Mouse (Mus musculus) B cell, adult 67 days (primary cell): ENCODE results near the gene Wdr24. TPM values are rescaled to one million over a fixed set of nuclear protein-coding genes. Genes with fewer than 3 reads are reported as not detected.

Experiments
- total RNA-seq, 2 experiments: library from RNA; stranded (reverse); gene quantifications; 4 replicates each; pipeline ENCODE4 v1.2.4; 2023

The Wdr24 gene
- 10 to 100 TPM; 18.9 TPM for total RNA-seq

GRCm38 (mm10) chr17:25823452-25823851 is at the start of gene Wdr24:
Wdr24 (plus strand) TSS chr17:25823627.

GRCm38 (mm10) chr17:25785281-25785745 is 38.1 kb upstream of the Wdr24 start, which contains the start of gene Haghl:
Haghl (minus strand) TSS chr17:25785673.

GRCm38 (mm10) chr17:25786280-25786679 is 37.1 kb upstream of the Wdr24 start, which contains the start of gene Ccdc78:
Ccdc78 (plus strand) TSS chr17:25786580.

GRCm38 (mm10) chr17:25792615-25793014 is 30.8 kb upstream of the Wdr24 start, which contains the start of gene Fam173a:
Fam173a (minus strand) TSS chr17:25792901.

GRCm38 (mm10) chr17:25795609-25796092 is 27.8 kb upstream of the Wdr24 start, which contains the start of gene AC134908.4:
AC134908.4 (minus strand) TSS chr17:25795659.

GRCm38 (mm10) chr17:25796951-25797369 is 26.5 kb upstream of the Wdr24 start, which contains the start of gene Metrn:
Metrn (minus strand) TSS chr17:25797136.

GRCm38 (mm10) chr17:25808789-25809605 is 14.4 kb upstream of the Wdr24 start, which contains the start of gene Fbxl16:
Fbxl16 (plus strand) TSS chr17:25809085.

GRCm38 (mm10) chr17:25828712-25829557 is 5.5 kb downstream of the Wdr24 start, which contains the start of gene Jmjd8:
Jmjd8 (plus strand) TSS chr17:25828867.

GRCm38 (mm10) chr17:25833291-25833663 is 9.8 kb downstream of the Wdr24 start, which contains the start of gene Stub1:
Stub1 (minus strand) TSS chr17:25833404.

GRCm38 (mm10) chr17:25837076-25837410 is 13.6 kb downstream of the Wdr24 start, which contains the start of gene Rhbdl1:
Rhbdl1 (minus strand) TSS chr17:25837295.

GRCm38 (mm10) chr17:25841117-25841880 is 17.9 kb downstream of the Wdr24 start, which contains the start of gene Gm20683:
Gm20683 (minus strand) TSS chr17:25841763.

GRCm38 (mm10) chr17:25844396-25844901 is 21.0 kb downstream of the Wdr24 start, which contains the start of gene Rhot2:
Rhot2 (minus strand) TSS chr17:25844851.

GRCm38 (mm10) chr17:25860832-25861703 is 37.6 kb downstream of the Wdr24 start, which contains the start of gene Wdr90:
Wdr90 (minus strand) TSS chr17:25861501.

GRCm38 (mm10) chr17:25868601-25869191 is 45.3 kb downstream of the Wdr24 start, which contains the start of gene Mcrip2:
Mcrip2 (minus strand) TSS chr17:25868764.

GRCm38 (mm10) chr17:25874721-25875170 is 51.3 kb downstream of the Wdr24 start, which contains the start of gene Mettl26:
Mettl26 (plus strand) TSS chr17:25875074.

Other genes starting within 250 kb of the Wdr24 start
- gene Lmf1, start 244.5 kb upstream of the Wdr24 start, total RNA-seq = 10 to 100 TPM; 34.5 to 42.6 TPM
- not detected for gene Gng13, start 106.5 kb upstream of the Wdr24 start, total RNA-seq
- 1 to 10 TPM; 6.7 to 8.5 TPM for gene Chtf18, start 96.2 kb upstream of the Wdr24 start, total RNA-seq
- 1 to 10 TPM; 7.5 to 7.7 TPM for gene Rpusd1, start 96.0 kb upstream of the Wdr24 start, total RNA-seq
- gene Mslnl, start 87.6 kb upstream of the Wdr24 start, total RNA-seq = not detected
- 1 to 10 TPM in 1 of 2 experiments, not detected in 1; 1.2 TPM for gene Msln, start 69.2 kb upstream of the Wdr24 start, total RNA-seq
- gene Narfl, start 49.9 kb upstream of the Wdr24 start, total RNA-seq = 10 to 100 TPM; 43.3 to 45.9 TPM
- 10 to 100 TPM; 17.7 to 28.0 TPM for gene Haghl, start 38.0 kb upstream of the Wdr24 start, total RNA-seq
- gene Ccdc78, start 37.0 kb upstream of the Wdr24 start, total RNA-seq = under 1 TPM in 1 of 2 experiments, not detected in 1; 0.32 TPM
- 10 to 100 TPM; 50.2 to 61.0 TPM for gene Fam173a, start 30.7 kb upstream of the Wdr24 start, total RNA-seq
- gene AC134908.4, start 28.0 kb upstream of the Wdr24 start, total RNA-seq = not detected
- 10 to 100 TPM; 13.3 to 17.5 TPM for gene Metrn, start 26.5 kb upstream of the Wdr24 start, total RNA-seq
- gene Fbxl16, start 14.5 kb upstream of the Wdr24 start, total RNA-seq = not detected
- 10 to 100 TPM; 31.0 to 35.5 TPM for gene Jmjd8, start 5.2 kb downstream of the Wdr24 start, total RNA-seq
- 10 to 100 TPM; 69.1 to 78.8 TPM for gene Stub1, start 9.8 kb downstream of the Wdr24 start, total RNA-seq
- 1 to 10 TPM; 1.8 to 4.8 TPM for gene Rhbdl1, start 13.7 kb downstream of the Wdr24 start, total RNA-seq
- 1 to 10 TPM; 3.6 to 4.6 TPM for gene Gm20683, start 18.1 kb downstream of the Wdr24 start, total RNA-seq
- gene Rhot2, start 21.2 kb downstream of the Wdr24 start, total RNA-seq = 10 to 100 TPM; 77.3 to 80.7 TPM
- 10 to 100 TPM; 25.1 to 32.9 TPM for gene Wdr90, start 37.9 kb downstream of the Wdr24 start, total RNA-seq
- 1 to 10 TPM; 3.2 to 4.2 TPM for gene Mcrip2, start 45.1 kb downstream of the Wdr24 start, total RNA-seq
- gene Mettl26, start 51.4 kb downstream of the Wdr24 start, total RNA-seq = 10 to 100 TPM; 21.0 to 33.3 TPM
- gene Wfikkn1, start 57.2 kb downstream of the Wdr24 start, total RNA-seq = 1 to 10 TPM; 6.7 to 6.9 TPM
- gene Rab40c, start 96.1 kb downstream of the Wdr24 start, total RNA-seq = 10 to 100 TPM; 27.3 to 37.8 TPM
- gene Pigq, start 121.3 kb downstream of the Wdr24 start, total RNA-seq = 10 to 100 TPM; 84.4 to 92.2 TPM
- not detected for gene Nhlrc4, start 121.3 kb downstream of the Wdr24 start, total RNA-seq
- not detected for gene A930017K11Rik, start 128.9 kb downstream of the Wdr24 start, total RNA-seq
- gene Capn15, start 162.2 kb downstream of the Wdr24 start, total RNA-seq = 10 to 100 TPM; 42.6 to 48.1 TPM
- 10 to 100 TPM; 10.4 to 11.9 TPM for gene Rab11fip3, start 245.9 kb downstream of the Wdr24 start, total RNA-seq